Mouse (Mus musculus): ENCODE measurements at regions not wholly inside any gene's neighbourhood (a gene's known extent, or its start where the extent isn't known, plus 50 kb on each side); places are given as distances from the start of the nearest gene placed in this dataset.

GRCm38 (mm10) chr1:14421030-14421429, 1672.1 kb downstream of the 4930444P10Rik start:
- no peak for DNase-seq (ENCODE audit: low spot score in 2 of 2)

GRCm38 (mm10) chr1:14413826-14414445, 1679.2 kb downstream of the 4930444P10Rik start:
- DNase-seq (ENCODE audit: low spot score in 2 of 2), result no peak

DNA sequence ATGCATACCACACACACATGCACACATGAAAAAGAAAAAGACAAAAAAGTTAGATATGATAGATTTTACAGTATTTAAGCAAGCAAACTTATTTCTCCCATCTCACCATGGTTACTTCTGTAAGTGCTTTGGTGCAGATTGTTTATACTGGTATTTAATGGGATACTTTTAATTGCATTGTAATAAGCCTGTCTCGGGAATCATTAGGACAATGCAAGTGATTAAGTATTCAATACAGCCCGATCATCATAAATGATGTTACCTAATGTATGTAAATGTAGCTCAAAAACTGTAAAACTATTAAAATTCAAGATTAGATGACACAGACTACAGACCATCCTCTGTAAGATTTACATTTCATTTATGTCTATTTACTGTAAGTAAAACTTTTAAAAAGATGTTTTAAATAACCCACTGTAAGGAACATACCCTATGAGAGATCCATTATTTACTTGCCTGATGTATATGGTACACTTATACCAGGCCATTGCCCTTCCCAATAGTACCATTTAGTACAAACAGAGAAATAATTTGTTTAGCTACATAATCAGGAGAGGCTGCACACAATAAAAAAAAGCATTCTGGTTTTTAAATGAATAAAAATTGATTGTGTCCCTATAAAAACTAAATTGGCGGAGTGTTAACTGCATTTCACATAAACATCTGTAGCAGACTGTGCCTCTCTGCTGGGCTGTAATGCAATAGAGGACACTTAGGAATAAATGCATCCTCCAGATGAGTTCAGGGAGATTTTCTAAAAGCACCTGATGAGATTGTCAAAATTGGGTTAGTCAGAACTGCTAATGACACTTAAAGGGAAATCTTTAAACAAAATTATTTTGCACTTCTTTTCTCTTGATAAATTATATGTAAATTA, 1722.9 kb downstream of the 4930444P10Rik start:
- no peak for DNase-seq (ENCODE audit: low spot score in 2 of 2)

GRCm38 (mm10) chr1:14359998-14360640, 1733.0 kb downstream of the 4930444P10Rik start:
- DNase-seq (ENCODE audit: low spot score in 2 of 2), result no peak
